Mouse (Mus musculus) Patski (cell line): ENCODE measurements around the gene Gm20388. TPM values are rescaled to one million over a fixed set of nuclear protein-coding genes. Genes with fewer than 3 reads are reported as not detected.

Source experiments
- ATAC-seq: fragments of 100-300 bp; one replicate; pipeline ENCODE4 v1.8.0; 2021
- CTCF ChIA-PET: fragments of 350-600 bp; sonication (Branson Sonifier 250); formaldehyde crosslinking; loops from one replicate; lab custom pipeline; 2022; ENCODE audit warnings: inconsistent platforms; lab: Charles Lee
- POLR2A ChIA-PET: fragments of 350-600 bp; sonication (Branson Sonifier 250); formaldehyde crosslinking; loops from one replicate; lab custom pipeline; 2022; ENCODE audit warnings: antibody characterized with exemption, inconsistent platforms; lab: Charles Lee
- DNase-seq: peaks from one replicate; pipeline ENCODE4 v3.0.0-alpha.2; 2011; ENCODE audit warnings: low read depth, low spot score
- H3K27me3 ChIP-seq: fragments of 371-371 bp; one replicate; pipeline ENCODE4 v1.5.1; 2021
- CTCF ChIP-seq: fragments of 100-300 bp; IDR thresholded peaks from one replicate; pipeline ENCODE4 v1.5.1; 2021
- in situ Hi-C: fragments of 300-500 bp; cut with MboI; formaldehyde crosslinking; loops from 3 replicates; pipeline ENCODE4 v1.11.1; 2018; ENCODE audit warnings: low pct_unique_long_range_greater_than_20kb, mixed read lengths
- polyA plus RNA-seq: library from polyadenylated mRNA; unstranded; gene quantifications from one replicate; pipeline ENCODE4 v1.2.3, GENCODE M21; 2021

The Gm20388 gene
- polyA plus RNA-seq, 1 experiment from 2014 or later = 86.7 TPM

GRCm38 (mm10) chr8:122062508-122063223, 2152.0 kb downstream of the Gm20388 start:
- ATAC-seq = no peak
- ChIA-PET POLR2A (no interaction called here), CTCF (interaction anchor here (1.5 kb wide), 1 partner anchor 9 kb away, joined by 5 read pairs; no protein-coding TSS in a partner anchor)
- DNase-seq = no peak
- TF ChIP-seq CTCF = no peak
- H3K27me3 ChIP-seq = no peaks in the 10 kb centered on the region
- in situ Hi-C loops = no loop called here

- TF ChIP-seq CTCF = no peak
- ChIA-PET POLR2A (no interaction called here), CTCF (no interaction called here)
- ATAC-seq = no peak
- in situ Hi-C loops = no loop called here
- no peak for DNase-seq
- no peaks in the 10 kb centered on the region for H3K27me3 ChIP-seq
Measured at GRCm38 (mm10) chr8:122064353-122064752, 2153.7 kb downstream of the Gm20388 start.

- DNase-seq (no peak), ATAC-seq (no peak)
- in situ Hi-C loops = no loop called here
- no peaks in the 10 kb centered on the region for H3K27me3 ChIP-seq
- ChIA-PET POLR2A (interaction anchor here (0.5 kb wide), 1 partner anchor 38 kb away, joined by 3 read pairs; no protein-coding TSS in a partner anchor), CTCF (interaction anchor here (1.3 kb wide), 1 partner anchor 8 kb away, joined by 4 read pairs; no protein-coding TSS in a partner anchor)
- no peak for TF ChIP-seq CTCF
Measured at GRCm38 (mm10) chr8:122067783-122068505, 2157.3 kb downstream of the Gm20388 start.

- in situ Hi-C loops = no loop called here
Measured at GRCm38 (mm10) chr8:122068609-122069008, 2158.0 kb downstream of the Gm20388 start.

GRCm38 (mm10) chr8:122069281-122069680, 2158.6 kb downstream of the Gm20388 start:
- DNase-seq (no peak), ATAC-seq (no peak)
- POLR2A ChIA-PET = no interaction called here
- CTCF ChIA-PET = no interaction called here
- no peak for TF ChIP-seq CTCF
- in situ Hi-C loops = no loop called here
- H3K27me3 ChIP-seq = no peaks in the 10 kb centered on the region

More at GRCm38 (mm10) chr8:122068609-122069008, 2158.0 kb downstream of the Gm20388 start:
- ChIA-PET POLR2A (no interaction called here), CTCF (interaction anchor here (1.3 kb wide), 1 partner anchor 9 kb away, joined by 4 read pairs; no protein-coding TSS in a partner anchor)
- ATAC-seq (no peak), DNase-seq (no peak)
- no peak for TF ChIP-seq CTCF
- H3K27me3 ChIP-seq = no peaks in the 10 kb centered on the region

GRCm38 (mm10) chr8:122071193-122071592, 2160.6 kb downstream of the Gm20388 start:
- ATAC-seq = no peak
- no peak for DNase-seq
- TF ChIP-seq CTCF = no peak
- in situ Hi-C loops = no loop called here
- ChIA-PET CTCF (interaction anchor here (1.8 kb wide), 1 partner anchor 9 kb away, joined by 5 read pairs; no protein-coding TSS in a partner anchor), POLR2A (no interaction called here)
- H3K27me3 ChIP-seq = no peaks in the 10 kb centered on the region

- TF ChIP-seq CTCF = no peak
- H3K27me3 ChIP-seq = no peaks in the 10 kb centered on the region
- in situ Hi-C loops = no loop called here
- ATAC-seq (no peak), DNase-seq (no peak)
- ChIA-PET POLR2A (interaction anchor here (0.8 kb wide), 1 partner anchor 13 kb away, joined by 3 read pairs; no protein-coding TSS in a partner anchor), CTCF (interaction anchor here (1.1 kb wide), 1 partner anchor 13 kb away, joined by 3 read pairs; no protein-coding TSS in a partner anchor)
Measured at GRCm38 (mm10) chr8:122073964-122074363, 2163.3 kb downstream of the Gm20388 start.

- no peak for TF ChIP-seq CTCF
- ChIA-PET CTCF (interaction anchor here (1.1 kb wide), 1 partner anchor 13 kb away, joined by 3 read pairs; no protein-coding TSS in a partner anchor), POLR2A (no interaction called here)
- DNase-seq (no peak), ATAC-seq (no peak)
- no peaks in the 10 kb centered on the region for H3K27me3 ChIP-seq
- in situ Hi-C loops = no loop called here
Measured at GRCm38 (mm10) chr8:122074442-122074841, 2163.8 kb downstream of the Gm20388 start.

GRCm38 (mm10) chr8:122074977-122075376, 2164.3 kb downstream of the Gm20388 start:
- no peak for ATAC-seq
- H3K27me3 ChIP-seq = no peaks in the 10 kb centered on the region
- ChIA-PET POLR2A (no interaction called here), CTCF (no interaction called here)
- no peak for DNase-seq
- in situ Hi-C loops = no loop called here
- TF ChIP-seq CTCF = no peak

- CTCF ChIA-PET = interaction anchor here (1.3 kb wide), 1 partner anchor 11 kb away, joined by 3 read pairs; no protein-coding TSS in a partner anchor
- POLR2A ChIA-PET = no interaction called here
- DNase-seq (no peak), ATAC-seq (no peak)
- no peaks in the 10 kb centered on the region for H3K27me3 ChIP-seq
- in situ Hi-C loops = no loop called here
- TF ChIP-seq CTCF = no peak
Measured at GRCm38 (mm10) chr8:122076183-122076842, 2165.7 kb downstream of the Gm20388 start.
